In genomic region chr1:172314911-172315310, GRCm38 (mm10) we compare ENCODE assay signal across 17 mouse cellular contexts. TPM values are rescaled to one million over a fixed set of nuclear protein-coding genes. Genes with fewer than 3 reads are reported as not detected.
DNase-seq lines count a peak whose midpoint lies in the region; ATAC-seq lines count a peak whose summit lies in the region.
"Had no signal": no experiment of that assay in that cellular context is flagged by ENCODE, and none has a peak within 500 bp of the region (broad histone marks: within the 10 kb centered on the region; RNA-seq: fewer than 3 reads in every experiment).

No protein-coding gene starts in this region.

- peaks cover 41% of the 10 kb centered on the region for H3K4me1 ChIP-seq in neural tube, embryonic 11.5 days (ENCODE audit: control insufficient read depth, insufficient read depth, low read length)
- peaks cover 81% of the 10 kb centered on the region for H3K4me1 ChIP-seq in midbrain, embryonic 10.5 days
- H3K4me1 ChIP-seq in limb, embryonic 10.5 days, result peaks cover 67% of the 10 kb centered on the region

- ATAC-seq in neural tube, embryonic 11.5 days (ENCODE audit: insufficient read depth, low FRiP score, low TSS enrichment), result peak; percentile 45
- no peak for ATAC-seq in erythroblast, adult 5-6 weeks (replicated peaks; ENCODE audit: low FRiP score, poor library complexity, severe bottlenecking)
- ATAC-seq: activated CD4-positive, CD25-positive, alpha-beta regulatory T cell, adult 4 months; inflammation-experienced regulatory T-cells, adult 6 months had no signal

- peaks cover 6% of the 10 kb centered on the region; the same call in 1 of the 2 replicates for H3K36me3 ChIP-seq in neural tube, embryonic 11.5 days (ENCODE audit: control insufficient read depth, insufficient read depth, low read length)
- peaks cover 40% of the 10 kb centered on the region for H3K36me3 ChIP-seq in midbrain, embryonic 10.5 days
- peaks cover 32% of the 10 kb centered on the region for H3K36me3 ChIP-seq in limb, embryonic 10.5 days

- peak; percentile 31 for DNase-seq in cerebellum, adult 11 months
- DNase-seq in cerebellum, postnatal 14 days, result no peak
- DNase-seq in neural tube, embryonic 11.5 days (ENCODE audit: low spot score), result peak; percentile 58
- DNase-seq in neural tube, embryonic 10.5 days (ENCODE audit: extremely low spot score, low spot score), result no peak
- DNase-seq in midbrain, embryonic 10.5 days (ENCODE audit: low spot score), result no peak
- DNase-seq in urinary bladder, postnatal 14 days (ENCODE audit: low spot score), result no peak
- DNase-seq in limb, embryonic 10.5 days (ENCODE audit: low spot score), result no peak
- DNase-seq: kidney, postnatal 36 days; lung, embryonic 14.5 days; thymus, postnatal 4 days had no signal

- H3K4me3 ChIP-seq in neural tube, embryonic 11.5 days (ENCODE audit: low read depth, low read length), result peak overlapping the region; percentile 4; the same call in 1 of the 2 replicates
- no peak overlapping the region for H3K4me3 ChIP-seq in midbrain, embryonic 10.5 days
- H3K4me3 ChIP-seq in limb, embryonic 10.5 days, result no peak overlapping the region
- H3K4me3 ChIP-seq: heart, embryonic 10.5 days; limb, embryonic 12.5 days had no signal

- no peaks in the 10 kb centered on the region for H3K9me3 ChIP-seq in neural tube, embryonic 11.5 days (ENCODE audit: control insufficient read depth, low read length)
- no peaks in the 10 kb centered on the region for H3K9me3 ChIP-seq in midbrain, embryonic 10.5 days (replicated peaks)
- H3K9me3 ChIP-seq in limb, embryonic 10.5 days (replicated peaks), result no peaks in the 10 kb centered on the region
- H3K9me3 ChIP-seq: heart, embryonic 10.5 days; limb, embryonic 12.5 days had no signal

- H3K4me2 ChIP-seq in neural tube, embryonic 11.5 days (ENCODE audit: low read depth), result peak overlapping the region; percentile 95
- H3K4me2 ChIP-seq: limb, embryonic 12.5 days; lung, embryonic 14.5 days had no signal

- 60% methylated on average over 3 of the region's 3 CpGs for WGBS in neural tube, embryonic 11.5 days
- WGBS in midbrain, embryonic 10.5 days, result 79% methylated on average over 3 of the region's 3 CpGs
- 80% methylated on average over 3 of the region's 3 CpGs for WGBS in limb, embryonic 10.5 days

- H3K27ac ChIP-seq in neural tube, embryonic 11.5 days (ENCODE audit: low read depth, low read length), result peak overlapping the region; percentile 69
- H3K27ac ChIP-seq in midbrain, embryonic 10.5 days (replicated peaks), result peak overlapping the region; percentile 71
- no peak overlapping the region for H3K27ac ChIP-seq in limb, embryonic 10.5 days
- H3K27ac ChIP-seq: heart, embryonic 10.5 days; limb, embryonic 12.5 days had no signal

- H3K9ac ChIP-seq in neural tube, embryonic 11.5 days (ENCODE audit: low read length), result peak overlapping the region; percentile 26; the same call in 1 of the 2 replicates
- H3K9ac ChIP-seq: limb, embryonic 12.5 days; lung, embryonic 14.5 days had no signal

- no peaks in the 10 kb centered on the region for H3K27me3 ChIP-seq in neural tube, embryonic 11.5 days (ENCODE audit: control insufficient read depth, insufficient read depth, low read length)
- H3K27me3 ChIP-seq in midbrain, embryonic 10.5 days (ENCODE audit: low read depth, poor library complexity, severe bottlenecking), result peaks cover 60% of the 10 kb centered on the region
- H3K27me3 ChIP-seq in limb, embryonic 10.5 days (ENCODE audit: low read depth, poor library complexity, severe bottlenecking), result 0 out of 2 replicates have a peak, but pooled peaks cover 11% of the 10 kb centered on the region
- H3K27me3 ChIP-seq: limb, embryonic 12.5 days had no signal

RNA-seq across cellular contexts. Expression of gene Kcnj9, which starts 14.2 kb away (rescaled TPM):
- 0.30 and 0.84 TPM in 2 replicates for polyA plus RNA-seq in neural tube, embryonic 11.5 days (2014; fragmentation: Nextera tagmentation; extraction: Ambion mirVana)
- polyA plus RNA-seq in midbrain, embryonic 10.5 days (2016; fragmentation: Nextera tagmentation; extraction: Ambion mirVana), result 0.23 and 0.61 TPM in 2 replicates
- total RNA-seq in erythroblast, adult 5-6 weeks (2015; ENCODE audit: low replicate concordance), result not detected in 2 replicates
- 2.1 TPM in 1 of 2 replicates, not detected in the other for total RNA-seq in erythroblast, adult 5-6 weeks (2017; ENCODE audit: low replicate concordance)
- 0.10 TPM in 1 of 2 replicates, not detected in the other for polyA plus RNA-seq in limb, embryonic 10.5 days (2016; fragmentation: Nextera tagmentation; extraction: Ambion mirVana)
- total RNA-seq: monocyte, adult 5-6 weeks had no signal
- polyA plus RNA-seq: heart, embryonic 10.5 days; inflammation-experienced regulatory T-cells, adult 6 months; limb, embryonic 12.5 days had no signal

RNA-seq across cellular contexts. Expression of gene Atp1a2, which starts 17.0 kb away (rescaled TPM):
- 1.3 and 1.6 TPM in 2 replicates for polyA plus RNA-seq in neural tube, embryonic 11.5 days (2014; fragmentation: Nextera tagmentation; extraction: Ambion mirVana)
- polyA plus RNA-seq in midbrain, embryonic 10.5 days (2016; fragmentation: Nextera tagmentation; extraction: Ambion mirVana), result 3.0 and 4.3 TPM in 2 replicates
- not detected in 2 replicates for total RNA-seq in erythroblast, adult 5-6 weeks (2015; ENCODE audit: low replicate concordance)
- not detected in 2 replicates for total RNA-seq in erythroblast, adult 5-6 weeks (2017; ENCODE audit: low replicate concordance)
- polyA plus RNA-seq in limb, embryonic 10.5 days (2016; fragmentation: Nextera tagmentation; extraction: Ambion mirVana), result 0.62 and 3.2 TPM in 2 replicates
- total RNA-seq: monocyte, adult 5-6 weeks had no signal

RNA-seq across cellular contexts. Expression of gene Kcnj10, which starts 26.1 kb away (rescaled TPM):
- 0.85 and 0.93 TPM in 2 replicates for polyA plus RNA-seq in neural tube, embryonic 11.5 days (2014; fragmentation: Nextera tagmentation; extraction: Ambion mirVana)
- 0.46 and 0.75 TPM in 2 replicates for polyA plus RNA-seq in midbrain, embryonic 10.5 days (2016; fragmentation: Nextera tagmentation; extraction: Ambion mirVana)
- total RNA-seq in erythroblast, adult 5-6 weeks (2015; ENCODE audit: low replicate concordance), result 5.6 and 11.7 TPM in 2 replicates
- total RNA-seq in erythroblast, adult 5-6 weeks (2017; ENCODE audit: low replicate concordance), result 0.85 and 2.8 TPM in 2 replicates
- polyA plus RNA-seq in limb, embryonic 10.5 days (2016; fragmentation: Nextera tagmentation; extraction: Ambion mirVana), result 0.05 TPM in 2 replicates
- total RNA-seq: monocyte, adult 5-6 weeks had no signal

RNA-seq across cellular contexts. Expression of gene Igsf8, which starts 53.5 kb away (rescaled TPM):
- polyA plus RNA-seq in neural tube, embryonic 11.5 days (2014; fragmentation: Nextera tagmentation; extraction: Ambion mirVana), result 121 and 142 TPM in 2 replicates
- 50.2 and 62.4 TPM in 2 replicates for polyA plus RNA-seq in midbrain, embryonic 10.5 days (2016; fragmentation: Nextera tagmentation; extraction: Ambion mirVana)
- total RNA-seq in erythroblast, adult 5-6 weeks (2015; ENCODE audit: low replicate concordance), result 1.3 and 6.7 TPM in 2 replicates
- 2.0 and 3.1 TPM in 2 replicates for total RNA-seq in erythroblast, adult 5-6 weeks (2017; ENCODE audit: low replicate concordance)
- polyA plus RNA-seq in limb, embryonic 10.5 days (2016; fragmentation: Nextera tagmentation; extraction: Ambion mirVana), result 30.0 and 40.8 TPM in 2 replicates

RNA-seq across cellular contexts. Expression of gene Atp1a4, which starts 56.7 kb away (rescaled TPM):
- polyA plus RNA-seq in neural tube, embryonic 11.5 days (2014; fragmentation: Nextera tagmentation; extraction: Ambion mirVana), result not detected in 2 replicates
- polyA plus RNA-seq in midbrain, embryonic 10.5 days (2016; fragmentation: Nextera tagmentation; extraction: Ambion mirVana), result not detected in 2 replicates
- total RNA-seq in erythroblast, adult 5-6 weeks (2015; ENCODE audit: low replicate concordance), result not detected in 2 replicates
- total RNA-seq in erythroblast, adult 5-6 weeks (2017; ENCODE audit: low replicate concordance), result not detected in 2 replicates
- not detected in 2 replicates for polyA plus RNA-seq in limb, embryonic 10.5 days (2016; fragmentation: Nextera tagmentation; extraction: Ambion mirVana)
- total RNA-seq: monocyte, adult 5-6 weeks had no signal
- polyA plus RNA-seq: activated CD4-positive, CD25-positive, alpha-beta regulatory T cell, adult 4 months; embryonic facial prominence, embryonic 11.5 days; inflammation-experienced regulatory T-cells, adult 6 months; limb, embryonic 12.5 days; lung, embryonic 14.5 days had no signal

Comparison
In these comparisons a context has a peak if more than half of its experiments do, and no peak if none do; other contexts are left out.
1. DNase-seq: peak in cerebellum, adult 11 months (single experiment) and neural tube, embryonic 11.5 days (single experiment); none in cerebellum, postnatal 14 days (0 of 2), neural tube, embryonic 10.5 days (single experiment), midbrain, embryonic 10.5 days (single experiment), urinary bladder, postnatal 14 days (single experiment) and limb, embryonic 10.5 days (single experiment).